Mouse (Mus musculus): ENCODE measurements around the gene Etfb.

The Etfb gene

DNA sequence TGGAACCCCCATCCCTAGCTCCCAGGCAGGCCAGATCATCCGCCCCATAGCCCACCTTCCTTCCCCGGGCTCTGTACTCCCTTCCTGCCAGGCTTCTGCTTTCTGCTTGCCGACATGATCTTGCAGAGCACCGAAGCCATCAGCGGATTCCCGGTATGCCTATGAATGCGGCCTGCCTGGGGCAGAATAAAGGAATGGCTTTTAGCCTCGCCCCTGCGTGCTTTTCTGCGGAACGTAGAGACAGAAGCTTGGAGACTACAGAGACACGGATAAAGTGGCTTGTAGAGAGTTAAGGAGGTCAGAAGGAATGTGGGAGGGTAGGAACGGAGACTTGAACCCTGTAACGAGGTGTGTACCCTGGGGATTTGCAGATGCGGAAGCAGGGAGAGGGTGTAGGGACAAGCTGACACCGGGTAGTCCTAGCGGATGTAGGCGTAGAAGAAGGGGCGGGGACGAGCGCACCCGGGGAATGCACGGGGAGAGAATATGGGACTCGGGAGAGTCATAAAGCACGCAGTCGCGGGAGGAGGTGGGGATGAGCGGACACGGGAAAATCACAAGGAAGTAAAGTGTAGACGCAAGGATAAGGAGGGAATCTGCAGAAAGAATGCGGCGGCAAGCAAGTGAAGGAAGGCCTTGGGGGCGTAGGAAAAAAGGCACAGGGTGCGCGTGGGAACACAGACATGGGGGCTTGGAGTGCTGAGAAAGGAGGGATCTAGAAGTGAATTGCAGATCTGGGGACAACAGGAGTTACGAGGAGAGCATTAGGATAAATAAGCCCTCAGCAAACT, 562 bp upstream of the Etfb start:
- in situ Hi-C loops (cut with MboI; ENCODE audit: unreplicated experiment in 2 of 2): loop anchor here in 1 of 2 experiments (10.0 kb wide), 1 partner anchor 129 kb away; the partner anchor contains the start of gene Zfp715

- in situ Hi-C loops (cut with MboI; ENCODE audit: unreplicated experiment in 2 of 2): loop anchor here in 1 of 2 experiments (10.0 kb wide), 1 partner anchor 133 kb away; the partner anchor contains the start of gene Zfp715
These were observed 3.9 kb downstream of the Etfb start for GRCm38 (mm10) chr7:43447801-43448200.

DNA sequence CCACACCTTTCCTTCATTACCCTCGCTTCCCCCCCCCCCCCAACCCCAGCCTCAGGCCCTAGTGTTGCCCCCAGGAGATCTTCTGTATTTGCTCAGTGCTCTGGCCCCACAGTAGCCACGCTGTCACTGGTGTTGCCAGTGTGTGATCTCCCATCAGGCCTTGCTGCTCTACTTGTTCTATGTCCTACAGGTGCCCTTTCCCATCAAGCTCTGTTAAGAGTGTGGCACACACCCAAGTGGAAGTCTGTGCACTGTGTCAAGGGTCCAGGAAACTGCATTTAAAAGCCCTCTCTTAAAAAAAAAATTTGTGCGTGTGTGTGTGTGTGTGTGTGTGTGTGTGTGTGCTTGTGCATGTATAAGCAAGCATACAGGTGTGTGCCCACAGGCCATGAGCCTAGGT, 4.4 kb downstream of the Etfb start:
- in situ Hi-C loops (cut with MboI; ENCODE audit: unreplicated experiment in 2 of 2): loop anchor here in 1 of 2 experiments (10.0 kb wide), 1 partner anchor 133 kb away; the partner anchor contains the start of gene Zfp715

DNA sequence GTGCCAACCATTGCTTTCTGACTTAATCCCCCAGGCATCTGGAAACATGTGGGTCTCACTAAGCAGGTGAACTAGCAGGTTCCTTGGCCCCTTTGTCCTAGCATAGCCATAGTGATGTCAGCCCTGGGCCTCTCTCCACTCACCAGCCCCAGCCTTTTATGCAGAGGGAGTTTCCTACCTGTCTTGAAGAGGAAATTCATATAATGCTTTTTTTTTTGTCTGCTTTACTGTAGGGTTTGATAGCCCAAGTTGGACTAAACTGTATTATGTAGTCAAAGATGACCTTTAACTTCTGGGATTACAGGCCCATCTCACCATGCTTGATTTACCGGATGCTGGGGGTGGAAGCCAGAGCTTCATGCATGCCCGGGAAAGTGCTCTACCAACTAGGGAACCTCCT, 5.9 kb downstream of the Etfb start:
- in situ Hi-C loops (cut with MboI; ENCODE audit: unreplicated experiment in 2 of 2): loop anchor here in 1 of 2 experiments (10.0 kb wide), 1 partner anchor 135 kb away; the partner anchor contains the start of gene Zfp715

DNA sequence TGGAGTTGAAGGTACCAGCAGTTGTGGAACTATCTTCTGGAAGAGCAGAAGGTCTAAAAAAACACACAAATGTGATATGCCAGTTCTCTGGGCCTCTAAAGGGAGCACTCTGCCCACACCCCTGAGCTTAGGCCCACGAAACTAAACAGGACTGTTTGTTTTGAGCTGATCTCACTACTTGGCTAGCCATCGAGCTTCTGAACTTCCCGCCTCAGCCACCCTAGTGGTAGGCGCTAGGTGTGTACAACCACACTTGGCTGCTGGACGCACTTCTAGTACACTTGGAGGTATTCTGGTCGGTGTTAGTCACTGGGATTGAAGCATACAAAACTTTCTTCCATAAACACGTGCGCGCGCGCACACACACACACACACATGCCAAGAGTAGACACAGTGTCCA, 7.8 kb downstream of the Etfb start:
- in situ Hi-C loops (cut with MboI; ENCODE audit: unreplicated experiment in 2 of 2): no loop called here

DNA sequence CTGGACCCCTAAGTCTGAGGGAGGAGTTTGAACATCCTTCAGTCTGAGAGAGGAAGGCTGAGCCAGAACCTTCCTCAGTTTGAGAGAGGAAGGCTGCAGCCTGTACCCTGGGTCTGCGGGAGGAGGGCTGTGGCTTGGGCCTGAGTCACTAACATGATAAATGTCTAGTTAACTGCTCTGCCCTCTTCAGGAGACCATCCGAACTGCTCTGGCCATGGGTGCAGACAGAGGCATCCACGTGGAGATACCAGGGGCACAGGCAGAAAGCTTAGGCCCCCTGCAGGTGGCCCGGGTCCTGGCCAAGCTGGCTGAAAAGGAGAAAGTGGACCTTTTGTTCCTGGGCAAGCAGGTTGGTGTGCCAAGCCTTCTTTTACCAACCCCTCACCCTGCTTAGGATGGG, 8.7 kb downstream of the Etfb start:
- in situ Hi-C loops (cut with MboI; ENCODE audit: unreplicated experiment in 2 of 2): no loop called here

- in situ Hi-C loops (cut with MboI; ENCODE audit: unreplicated experiment in 2 of 2): no loop called here
These were observed 9.9 kb downstream of the Etfb start for GRCm38 (mm10) chr7:43453599-43454355.

- in situ Hi-C loops (cut with MboI; ENCODE audit: unreplicated experiment in 2 of 2): no loop called here
These were observed 10.5 kb downstream of the Etfb start for GRCm38 (mm10) chr7:43454371-43454770.

DNA sequence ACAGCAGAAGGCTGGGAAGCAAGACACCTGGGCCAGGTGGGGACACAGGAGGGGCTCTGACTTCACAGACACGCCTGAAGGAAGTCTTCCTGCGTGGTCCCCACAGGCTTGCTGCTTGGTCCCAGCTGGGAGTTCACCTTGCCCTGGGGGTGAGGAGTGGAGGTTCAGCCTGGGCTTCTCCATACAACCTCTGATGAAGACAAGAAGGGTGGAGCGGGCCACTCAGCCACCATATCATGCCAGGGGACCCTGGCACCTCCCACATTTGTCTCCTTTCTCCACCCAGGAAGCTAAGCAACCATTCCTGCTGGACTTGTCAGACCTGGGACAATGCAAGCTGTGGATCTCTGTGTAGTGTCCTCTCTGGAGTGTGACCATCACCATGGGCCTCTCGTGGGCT, 19.0 kb downstream of the Etfb start, which contains the start of gene Vsig10l:
TSS of gene Vsig10l (plus strand) at position 301 of the 400 bp plus-strand sequence.
- in situ Hi-C loops (cut with MboI; ENCODE audit: unreplicated experiment in 2 of 2): loop anchor here (5.0 to 10.0 kb wide), 4 partner anchors 36 to 478 kb away; partner anchors contain the start of genes Siglecf (in 2 of the 2) and Lim2 (in 1 of the 2)

DNA sequence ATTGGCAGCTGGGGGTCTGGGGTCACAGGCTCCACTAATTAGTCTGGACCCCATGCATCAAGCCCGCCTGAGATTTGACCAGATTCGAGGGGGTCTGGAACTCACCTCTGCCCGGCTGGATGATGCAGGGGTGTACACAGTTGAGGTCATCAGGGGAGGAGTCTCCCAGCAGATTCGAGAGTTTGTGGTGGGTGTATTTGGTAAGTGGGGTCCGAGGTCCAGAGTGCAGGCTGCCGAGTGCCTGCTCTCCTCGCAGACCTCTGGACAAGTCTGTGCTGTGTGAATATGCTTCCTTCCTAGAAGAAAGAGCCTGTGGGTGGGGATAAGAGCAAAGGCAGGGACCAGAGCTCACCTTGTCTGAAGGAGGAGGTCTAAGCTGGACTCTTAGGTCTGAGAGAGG, 20.1 kb downstream of the Etfb start:
- in situ Hi-C loops (cut with MboI; ENCODE audit: unreplicated experiment in 2 of 2): loop anchor here (5.0 to 10.0 kb wide), 4 partner anchors 37 to 479 kb away; partner anchors contain the start of genes Siglecf (in 2 of the 2) and Lim2 (in 1 of the 2)

DNA sequence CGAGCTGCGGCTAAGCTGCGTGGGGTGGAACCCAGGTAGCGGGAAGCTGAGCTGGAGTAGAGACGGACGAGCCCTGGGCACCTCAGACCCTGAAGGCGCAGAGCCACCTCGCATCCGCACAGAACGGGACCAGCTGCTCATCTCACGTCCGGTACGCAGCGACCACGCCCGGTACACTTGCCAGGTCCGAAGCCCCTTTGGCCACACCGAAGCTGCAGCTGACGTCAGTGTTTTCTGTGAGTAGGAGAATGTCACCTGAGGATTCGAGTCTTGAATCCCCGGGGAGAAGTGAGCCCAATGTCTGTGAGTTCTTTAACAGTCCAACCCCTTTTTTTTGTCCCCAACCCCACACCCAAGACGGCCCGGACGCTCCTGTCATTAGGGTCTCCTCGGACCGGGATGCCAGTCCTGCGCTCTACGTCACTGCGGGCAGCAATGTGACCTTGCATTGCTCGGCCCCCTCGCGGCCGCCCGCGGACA, 21.0 kb downstream of the Etfb start:
- in situ Hi-C loops (cut with MboI; ENCODE audit: unreplicated experiment in 2 of 2): loop anchor here (5.0 to 10.0 kb wide), 5 partner anchors 38 to 480 kb away; partner anchors contain the start of genes Siglecf (in 2 of the 2) and Lim2 (in 1 of the 2)

GRCm38 (mm10) chr7:43465344-43466098, 21.6 kb downstream of the Etfb start:
- in situ Hi-C loops (cut with MboI; ENCODE audit: unreplicated experiment in 2 of 2): loop anchor here (5.0 to 10.0 kb wide), 3 partner anchors 183 to 481 kb away; no protein-coding TSS in a partner anchor

DNA sequence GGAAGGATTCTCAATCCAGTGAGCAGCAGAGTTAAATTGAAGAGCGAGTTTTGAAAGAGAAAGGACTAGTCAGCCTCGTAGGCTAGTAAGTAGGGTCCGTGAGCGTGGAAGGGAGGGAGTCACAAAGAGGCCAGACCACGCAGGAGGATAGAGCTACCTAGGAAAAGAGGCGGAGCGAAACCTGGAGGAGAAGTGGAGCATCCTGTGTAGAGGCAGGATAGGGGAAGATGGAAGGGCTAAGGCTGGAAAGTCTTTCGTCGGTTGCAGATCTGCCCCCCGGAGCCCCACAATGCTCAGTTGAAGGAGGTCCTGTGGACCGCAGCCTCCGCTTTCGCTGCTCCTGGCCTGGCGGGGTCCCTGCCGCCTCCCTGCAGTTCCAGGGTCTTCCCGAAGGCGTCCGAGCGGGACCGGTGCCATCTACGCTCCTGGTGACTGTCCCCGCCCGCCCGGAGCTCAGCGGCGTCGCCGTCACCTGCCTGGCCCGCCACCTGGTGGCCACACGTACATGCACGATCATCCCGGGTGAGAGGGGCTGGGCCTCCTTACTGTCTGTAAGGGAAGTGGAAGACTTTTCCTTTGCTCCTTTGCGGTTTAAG, 22.3 kb downstream of the Etfb start:
- in situ Hi-C loops (cut with MboI; ENCODE audit: unreplicated experiment in 2 of 2): loop anchor here (5.0 to 10.0 kb wide), 3 partner anchors 184 to 481 kb away; no protein-coding TSS in a partner anchor

DNA sequence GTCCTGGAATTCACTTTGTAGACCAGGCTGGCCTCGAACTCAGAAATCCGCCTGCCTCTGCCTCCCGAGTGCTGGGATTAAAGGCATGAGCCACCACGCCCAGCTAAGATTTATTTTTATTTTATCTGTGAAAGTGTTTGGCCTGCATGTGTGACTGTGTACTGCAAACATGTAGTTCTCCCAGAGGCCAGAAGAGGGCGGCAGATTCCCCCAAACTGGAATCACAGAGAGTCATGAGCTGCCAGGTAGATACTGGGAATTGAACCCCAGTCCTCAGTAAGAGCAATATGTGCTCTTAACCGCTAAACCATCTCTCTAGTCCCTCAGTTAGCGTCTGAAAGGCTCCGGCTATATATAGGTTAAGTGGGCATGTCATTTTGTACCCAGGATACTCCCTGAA, 26.5 kb downstream of the Etfb start:
- in situ Hi-C loops (cut with MboI; ENCODE audit: unreplicated experiment in 2 of 2): loop anchor here in 1 of 2 experiments (5.0 kb wide), 1 partner anchor 417 kb away; no protein-coding TSS in a partner anchor

GRCm38 (mm10) chr7:43475706-43476105, 31.8 kb downstream of the Etfb start:
- in situ Hi-C loops (cut with MboI; ENCODE audit: unreplicated experiment in 2 of 2): loop anchor here (5.0 kb wide), 2 partner anchors 182 to 197 kb away; partner anchors contain the start of gene Ctu1 (in 1 of the 2)

DNA sequence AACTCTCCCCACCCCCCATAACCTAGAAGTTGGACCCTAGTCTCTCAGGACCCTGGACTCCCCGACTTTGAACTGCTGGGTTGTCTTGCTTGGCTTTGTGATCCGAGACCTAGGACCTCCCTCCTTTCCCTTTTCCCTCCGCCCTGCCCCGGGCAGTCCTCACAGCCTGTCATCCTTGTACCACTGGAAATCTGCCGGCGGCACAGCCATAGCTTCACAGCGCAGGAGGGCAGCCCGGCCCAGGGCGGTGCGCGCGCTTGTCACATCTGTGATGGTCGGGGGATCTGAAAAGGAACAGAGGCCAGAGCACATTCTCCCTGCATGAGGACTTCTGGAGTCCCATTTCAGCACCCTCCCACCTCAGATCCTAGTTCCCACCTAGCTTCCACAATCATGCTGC, 32.5 kb downstream of the Etfb start:
- in situ Hi-C loops (cut with MboI; ENCODE audit: unreplicated experiment in 2 of 2): loop anchor here (5.0 kb wide), 2 partner anchors 181 to 196 kb away; partner anchors contain the start of gene Ctu1 (in 1 of the 2)

DNA sequence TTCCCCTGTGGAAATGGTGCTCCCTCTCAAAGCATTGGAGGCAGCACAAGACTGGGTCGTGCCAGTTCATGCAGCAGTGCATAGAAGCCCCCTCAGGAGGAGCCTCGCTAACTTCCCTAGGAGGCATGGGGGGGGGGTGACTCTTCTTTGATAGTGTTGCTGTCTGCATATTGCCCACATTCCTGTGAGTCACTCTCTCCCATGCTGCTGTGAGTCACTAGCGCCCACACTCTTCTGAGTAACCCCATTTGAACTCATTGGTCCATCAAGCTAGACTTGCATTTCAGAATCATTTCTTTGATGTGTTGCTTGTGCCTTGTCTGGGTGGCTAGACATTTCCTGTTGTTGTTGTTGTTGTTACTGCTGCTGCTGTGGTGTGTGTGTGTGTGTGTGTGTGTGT, 37.3 kb downstream of the Etfb start:
- in situ Hi-C loops (cut with MboI; ENCODE audit: unreplicated experiment in 2 of 2): no loop called here

GRCm38 (mm10) chr7:43482090-43482716, 38.3 kb downstream of the Etfb start:
- in situ Hi-C loops (cut with MboI; ENCODE audit: unreplicated experiment in 2 of 2): no loop called here

GRCm38 (mm10) chr7:43483236-43483635, 39.4 kb downstream of the Etfb start:
- in situ Hi-C loops (cut with MboI; ENCODE audit: unreplicated experiment in 2 of 2): no loop called here

Measured in v-Abl transformed pro-B cells (cell line).